Mouse (Mus musculus) liver, embryonic 14.5 days (tissue): ENCODE data around the gene Gm20538.

Source experiments
- CTCF ChIP-seq: IDR thresholded peaks from 2 replicates; pipeline ENCODE4 v1.5.1; 2016; ENCODE audit warnings: antibody characterized with exemption, low read depth, control low read depth
- EP300 ChIP-seq: IDR thresholded peaks from 2 replicates; pipeline ENCODE4 v1.6.1; 2016; ENCODE audit warnings: antibody characterized with exemption, low read depth

GRCm38 (mm10) chr19:44496941-44497340 lies 55.7 kb downstream of the Gm20538 start:
- TF ChIP-seq CTCF = no peak
- TF ChIP-seq EP300 = no peak
